Mouse (Mus musculus) kidney, adult 18-20 months (tissue): Measurements from ENCODE around the gene Tut7.
"Not testable (repeated sequence)": the region's sequence is repeated elsewhere in the genome, so short reads cannot be mapped to it uniquely, and the experiment has no call there.

Experiments used
- DNase-seq: peaks from one replicate; pipeline ENCODE4 v3.0.0; 2021

Tut7 gene

GRCm38 (mm10) chr13:59762791-59763190, 60.2 kb downstream of the Tut7 start:
- no peak for DNase-seq

GRCm38 (mm10) chr13:59756906-59757305, 66.0 kb downstream of the Tut7 start:
- DNase-seq: no peak

GRCm38 (mm10) chr13:59750310-59750709, 72.6 kb downstream of the Tut7 start:
- no peak for DNase-seq

- DNase-seq: peak; percentile 21
These were observed 76.2 kb downstream of the Tut7 start, which contains the start of gene 1700014D04Rik for GRCm38 (mm10) chr13:59746711-59747110. TSS of gene 1700014D04Rik (minus strand) at chr13:59746752.

- no peak for DNase-seq
These were observed 76.8 kb downstream of the Tut7 start for GRCm38 (mm10) chr13:59746164-59746563.

GRCm38 (mm10) chr13:59745462-59745861, 77.5 kb downstream of the Tut7 start:
- DNase-seq: no peak

- DNase-seq: no peak
These were observed 81.2 kb downstream of the Tut7 start for GRCm38 (mm10) chr13:59741697-59742096.

GRCm38 (mm10) chr13:59741096-59741495, 81.9 kb downstream of the Tut7 start:
- no peak for DNase-seq

GRCm38 (mm10) chr13:59739397-59739796, 83.5 kb downstream of the Tut7 start:
- no peak for DNase-seq

- no peak for DNase-seq
These were observed 84.5 kb downstream of the Tut7 start for GRCm38 (mm10) chr13:59738455-59738854.

GRCm38 (mm10) chr13:59735190-59735589, 87.8 kb downstream of the Tut7 start:
- DNase-seq: no peak

- not testable (repeated sequence) for DNase-seq
These were observed 88.6 kb downstream of the Tut7 start for GRCm38 (mm10) chr13:59734347-59734746.

- DNase-seq: no peak
These were observed 89.0 kb downstream of the Tut7 start for GRCm38 (mm10) chr13:59733936-59734335.

GRCm38 (mm10) chr13:59731652-59732051, 91.3 kb downstream of the Tut7 start, which contains the start of gene Spata31d1d:
TSS of gene Spata31d1d (minus strand) at chr13:59731752.
- DNase-seq: no peak

GRCm38 (mm10) chr13:59728378-59729093, 94.4 kb downstream of the Tut7 start:
- DNase-seq: peak; percentile 76

- DNase-seq: no peak
These were observed 96.6 kb downstream of the Tut7 start for GRCm38 (mm10) chr13:59726139-59726867.

GRCm38 (mm10) chr13:59722089-59722488, 100.9 kb downstream of the Tut7 start:
- DNase-seq: not testable (repeated sequence)
